Mouse (Mus musculus) retina, postnatal 1 day (tissue): ENCODE measurements around the gene Dnajb12.
A peak's percentile ranks its signal among the peaks of the same experiment; 100 is the strongest.

Experiments
- DNase-seq: peaks from one replicate; pipeline ENCODE4 v3.0.0-alpha.2; 2012

Gene Dnajb12

GRCm38 (mm10) chr10:59920810-59921681, 41.7 kb downstream of the Dnajb12 start:
- peak; percentile 90 for DNase-seq

GRCm38 (mm10) chr10:59923493-59923892, 44.1 kb downstream of the Dnajb12 start:
- no peak for DNase-seq

- no peak for DNase-seq
Measured at GRCm38 (mm10) chr10:59924305-59924704, 44.9 kb downstream of the Dnajb12 start.

GRCm38 (mm10) chr10:59929205-59929604, 49.8 kb downstream of the Dnajb12 start:
- DNase-seq = no peak

GRCm38 (mm10) chr10:59930996-59931395, 51.6 kb downstream of the Dnajb12 start:
- peak; percentile 80 for DNase-seq

GRCm38 (mm10) chr10:59932521-59932920, 53.2 kb downstream of the Dnajb12 start:
- no peak for DNase-seq

GRCm38 (mm10) chr10:59934039-59934438, 54.7 kb downstream of the Dnajb12 start:
- DNase-seq = no peak

- no peak for DNase-seq
Measured at GRCm38 (mm10) chr10:59936058-59936856, 56.9 kb downstream of the Dnajb12 start.

GRCm38 (mm10) chr10:59938662-59939061, 59.3 kb downstream of the Dnajb12 start:
- DNase-seq = no peak

- no peak for DNase-seq
Measured at GRCm38 (mm10) chr10:59939081-59939480, 59.7 kb downstream of the Dnajb12 start.

GRCm38 (mm10) chr10:59942281-59942846, 63.0 kb downstream of the Dnajb12 start:
- no peak for DNase-seq

GRCm38 (mm10) chr10:59942847-59943420, 63.6 kb downstream of the Dnajb12 start:
- peak; percentile 90 for DNase-seq

GRCm38 (mm10) chr10:59943421-59943989, 64.1 kb downstream of the Dnajb12 start:
- peak; percentile 92 for DNase-seq

- DNase-seq = no peak
Measured at GRCm38 (mm10) chr10:59945416-59945815, 66.1 kb downstream of the Dnajb12 start.

- DNase-seq = no peak
Measured at GRCm38 (mm10) chr10:59946362-59946761, 67.0 kb downstream of the Dnajb12 start.

- no peak for DNase-seq
Measured at GRCm38 (mm10) chr10:59947296-59948073, 68.1 kb downstream of the Dnajb12 start.

GRCm38 (mm10) chr10:59948363-59949254, 69.3 kb downstream of the Dnajb12 start:
- peak; percentile 47 for DNase-seq
